Mouse (Mus musculus): Measurements from ENCODE around the gene Asxl2. TPM values are rescaled to one million over a fixed set of nuclear protein-coding genes. Genes with fewer than 3 reads are reported as not detected.

Asxl2 gene
- total and polyA plus RNA-seq, 2 experiments from 2014 or later: 9.6 to 16.1 TPM

DNA sequence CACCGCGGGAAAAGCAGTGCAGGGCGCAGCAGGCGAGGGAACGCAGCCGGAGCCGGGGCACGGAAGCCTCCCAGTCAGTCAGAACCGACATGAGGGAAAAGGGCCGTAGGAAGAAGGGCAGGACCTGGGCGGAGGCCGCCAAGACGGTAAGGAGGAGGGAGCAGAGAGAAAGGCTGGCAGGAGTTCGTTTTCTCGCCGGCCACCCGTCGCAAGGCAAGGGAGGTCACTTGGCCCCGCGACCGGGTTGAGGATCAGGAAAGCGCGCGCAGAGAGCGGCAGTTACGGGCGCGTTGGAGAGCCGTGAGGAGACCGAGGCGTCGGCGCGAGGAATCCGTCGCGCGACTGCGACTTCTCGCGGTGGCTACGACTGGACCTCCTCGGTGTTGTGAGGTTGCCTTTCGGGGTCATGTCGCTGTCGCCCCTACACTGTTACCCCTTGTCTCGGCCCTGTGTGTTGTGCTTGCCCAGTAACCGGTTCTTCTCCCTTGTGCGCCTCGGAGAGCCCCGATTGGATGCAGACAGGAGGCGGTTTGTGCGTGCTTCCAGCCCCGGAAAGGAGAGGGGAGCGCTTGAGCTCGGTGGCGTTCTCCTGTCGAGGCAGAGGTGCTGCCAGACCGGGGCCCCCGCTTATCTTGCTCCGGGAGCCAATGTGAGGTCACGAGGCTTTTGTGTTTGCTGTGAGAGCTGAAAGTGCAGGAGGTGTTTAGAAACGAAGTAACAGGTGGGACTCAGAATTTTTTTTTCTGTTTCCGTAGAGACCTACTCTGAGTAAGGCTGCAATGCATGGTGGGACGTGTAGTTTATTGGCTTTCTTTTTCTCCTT lies 621 bp downstream of the Asxl2 start:
- DNase-seq (ENCODE audit: low spot score) (peak; percentile 81), ATAC-seq (peak; percentile 54)
- Histone ChIP-seq H3K9ac (replicated peaks; ENCODE audit: low read length) (peak overlapping the region; percentile 99), H3K4me3 (ENCODE audit: low read length) (peak overlapping the region; percentile 94), H3K9me3 (ENCODE audit: low read length) (no peaks in the 10 kb centered on the region), H3K36me3 (ENCODE audit: insufficient read depth, low read length) (no peaks in the 10 kb centered on the region), H3K4me2 (ENCODE audit: low read depth, low read length) (peak overlapping the region; percentile 71), H3K4me1 (ENCODE audit: insufficient read depth, low read length) (no peaks in the 10 kb centered on the region), H3K27me3 (ENCODE audit: insufficient read depth, low read length) (no peaks in the 10 kb centered on the region), H3K27ac (peak overlapping the region; percentile 99)
- WGBS: under 1% methylated on average over 65 of the region's 65 CpGs
- no peak for TF ChIP-seq CTCF (IDR thresholded peaks at IDR 0.05; ENCODE audit: low read depth)

DNA sequence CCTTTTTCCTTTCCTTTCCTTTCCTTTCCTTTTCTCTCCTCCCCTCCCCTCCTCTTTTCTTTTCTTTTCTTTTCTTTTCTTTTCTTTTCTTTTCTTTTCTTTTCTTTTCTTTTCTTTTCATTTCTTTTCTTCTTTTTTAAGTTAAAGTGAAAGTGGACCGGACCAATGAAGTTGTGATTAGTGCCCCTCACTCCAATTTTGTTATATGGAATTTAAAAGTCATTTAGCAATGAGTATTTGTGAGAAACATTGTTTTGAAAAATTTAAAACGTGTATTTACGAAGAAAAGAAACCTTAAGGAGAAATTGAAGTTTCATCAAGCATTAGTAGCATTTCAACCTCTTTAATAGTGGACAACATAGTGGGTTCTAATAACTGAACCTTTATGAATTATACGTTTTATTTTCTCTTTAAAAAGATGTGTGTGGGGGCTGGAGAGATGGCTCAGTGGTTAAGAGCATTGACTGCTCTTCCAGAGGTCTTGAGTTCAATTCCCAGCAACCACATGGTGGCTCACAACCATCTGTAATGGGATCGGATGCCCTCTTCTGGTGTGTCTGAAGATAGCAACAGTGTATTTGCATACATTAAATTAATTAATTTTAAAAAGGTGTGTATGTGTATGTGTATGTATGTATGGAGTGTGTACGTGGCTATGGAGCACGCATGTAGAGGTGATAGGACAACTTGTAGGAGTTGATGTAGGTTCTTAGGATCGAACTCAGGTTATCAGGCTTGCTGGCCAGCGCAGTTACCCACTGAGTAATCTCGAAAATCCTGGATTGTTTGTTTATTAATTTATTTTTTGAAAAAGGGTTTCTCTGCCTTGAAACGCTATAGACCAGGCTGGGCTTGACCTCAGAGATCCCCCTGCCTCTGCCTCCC lies 1.5 kb downstream of the Asxl2 start:
- WGBS: 71% methylated on average over 11 of the region's 11 CpGs
- no peak for ATAC-seq
- 0 out of 2 replicates have a peak, but pooled peaks have one; percentile 4 for TF ChIP-seq CTCF (IDR thresholded peaks at IDR 0.05; ENCODE audit: low read depth)
- H3K4me2 ChIP-seq (ENCODE audit: low read depth, low read length): peak overlapping the region; percentile 71
- no peaks in the 10 kb centered on the region for H3K9me3 ChIP-seq (ENCODE audit: low read length)
- no peaks in the 10 kb centered on the region for H3K27me3 ChIP-seq (ENCODE audit: insufficient read depth, low read length)
- peak overlapping the region; percentile 99 for H3K27ac ChIP-seq
- H3K36me3 ChIP-seq (ENCODE audit: insufficient read depth, low read length): no peaks in the 10 kb centered on the region
- no peaks in the 10 kb centered on the region for H3K4me1 ChIP-seq (ENCODE audit: insufficient read depth, low read length)
- H3K4me3 ChIP-seq (ENCODE audit: low read length): peak overlapping the region; percentile 94
- no peak overlapping the region; the same call in 1 of the 2 replicates for H3K9ac ChIP-seq (replicated peaks; ENCODE audit: low read length)
- no peak for DNase-seq (ENCODE audit: low spot score)

DNA sequence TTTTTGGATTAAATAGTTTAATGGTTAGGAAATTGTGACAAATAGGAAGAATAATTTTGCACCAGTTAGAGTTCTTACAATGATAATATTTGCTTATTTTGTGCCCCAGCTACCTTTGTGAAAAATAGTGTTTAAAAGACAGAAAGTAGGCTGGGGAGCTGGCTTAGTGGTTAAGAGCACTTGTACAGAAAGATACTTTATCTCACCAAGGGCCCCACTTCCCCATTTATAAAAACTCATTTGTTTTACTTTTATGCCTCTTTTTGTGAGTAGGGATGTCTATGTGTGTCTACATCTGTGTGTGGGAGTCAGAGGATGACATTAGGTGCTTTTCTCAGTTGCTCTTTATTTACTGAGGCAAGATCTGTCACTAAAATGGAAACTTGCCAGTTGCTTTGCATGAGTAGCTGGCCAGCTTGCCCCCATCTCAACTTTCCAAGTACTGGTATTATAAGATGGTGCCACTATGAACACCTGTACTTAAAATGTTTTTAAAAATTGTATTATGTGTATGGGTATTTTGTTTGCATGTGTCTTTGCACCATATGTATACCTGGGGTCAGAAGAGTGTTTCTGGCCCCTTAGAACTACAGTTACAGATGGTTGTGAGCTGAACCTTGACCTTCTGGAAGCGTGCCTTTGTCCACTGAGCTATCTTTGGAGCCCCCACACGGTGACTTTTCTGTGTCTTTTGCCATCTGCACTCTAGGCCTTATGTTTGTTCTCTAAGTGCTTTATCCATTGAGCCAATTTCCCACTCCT lies 3.2 kb downstream of the Asxl2 start:
- Histone ChIP-seq H3K9me3 (ENCODE audit: low read length) (no peaks in the 10 kb centered on the region), H3K27me3 (ENCODE audit: insufficient read depth, low read length) (no peaks in the 10 kb centered on the region), H3K4me2 (ENCODE audit: low read depth, low read length) (no peak overlapping the region), H3K36me3 (ENCODE audit: insufficient read depth, low read length) (no peaks in the 10 kb centered on the region), H3K4me3 (ENCODE audit: low read length) (no peak overlapping the region), H3K27ac (no peak overlapping the region), H3K4me1 (ENCODE audit: insufficient read depth, low read length) (no peaks in the 10 kb centered on the region), H3K9ac (replicated peaks; ENCODE audit: low read length) (no peak overlapping the region)
- 69% methylated on average over 2 of the region's 2 CpGs for WGBS
- ATAC-seq: no peak
- no peak for TF ChIP-seq CTCF (IDR thresholded peaks at IDR 0.05; ENCODE audit: low read depth)
- DNase-seq (ENCODE audit: low spot score): no peak

DNA sequence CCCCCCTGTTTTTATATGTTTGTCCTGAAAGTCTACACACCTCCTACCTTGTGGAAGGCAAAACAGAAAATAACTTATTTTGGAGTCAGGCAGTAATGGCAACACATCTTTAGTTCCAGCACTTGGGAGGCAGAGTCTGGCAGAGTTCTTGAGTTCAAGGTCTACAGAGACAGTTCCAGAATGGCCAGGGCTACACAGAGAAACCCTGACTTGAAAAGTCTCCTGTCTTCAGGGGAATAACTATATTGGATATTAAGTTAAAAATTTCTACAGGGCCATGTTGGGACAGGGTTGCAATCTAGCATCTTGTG lies 3.7 kb downstream of the Asxl2 start:
- no peak for DNase-seq (ENCODE audit: low spot score)
- Histone ChIP-seq H3K9ac (replicated peaks; ENCODE audit: low read length) (no peak overlapping the region), H3K4me2 (ENCODE audit: low read depth, low read length) (no peak overlapping the region), H3K36me3 (ENCODE audit: insufficient read depth, low read length) (no peaks in the 10 kb centered on the region), H3K4me3 (ENCODE audit: low read length) (no peak overlapping the region), H3K27me3 (ENCODE audit: insufficient read depth, low read length) (no peaks in the 10 kb centered on the region), H3K4me1 (ENCODE audit: insufficient read depth, low read length) (no peaks in the 10 kb centered on the region), H3K27ac (no peak overlapping the region), H3K9me3 (ENCODE audit: low read length) (no peaks in the 10 kb centered on the region)
- ATAC-seq: no peak
- TF ChIP-seq CTCF (IDR thresholded peaks at IDR 0.05; ENCODE audit: low read depth): no peak

DNA sequence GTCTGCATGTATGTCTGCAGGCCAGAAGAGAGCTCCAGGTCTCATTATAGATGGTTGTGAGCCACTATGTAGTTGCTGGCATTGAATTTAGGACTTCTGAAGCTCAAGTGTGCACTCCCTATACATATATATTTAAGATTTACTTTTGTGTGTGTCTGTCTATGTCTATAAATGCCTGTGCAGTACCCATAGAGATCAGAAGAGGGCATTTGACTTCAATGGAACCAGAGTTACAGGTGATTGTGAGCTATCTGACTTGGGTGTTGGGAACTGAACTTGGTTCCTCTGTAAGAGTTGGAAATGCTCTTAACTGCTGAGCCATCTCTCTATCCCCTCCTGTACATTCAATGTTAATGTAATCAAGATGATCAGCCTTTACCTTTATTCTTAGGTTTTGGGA lies 4.3 kb downstream of the Asxl2 start:
- no peak for TF ChIP-seq CTCF (IDR thresholded peaks at IDR 0.05; ENCODE audit: low read depth)
- no peaks in the 10 kb centered on the region for H3K27me3 ChIP-seq (ENCODE audit: insufficient read depth, low read length)
- H3K27ac ChIP-seq: no peak overlapping the region
- no peak for ATAC-seq
- H3K4me1 ChIP-seq (ENCODE audit: insufficient read depth, low read length): no peaks in the 10 kb centered on the region
- no peaks in the 10 kb centered on the region for H3K36me3 ChIP-seq (ENCODE audit: insufficient read depth, low read length)
- H3K4me3 ChIP-seq (ENCODE audit: low read length): no peak overlapping the region
- no peak overlapping the region for H3K4me2 ChIP-seq (ENCODE audit: low read depth, low read length)
- no peak overlapping the region for H3K9ac ChIP-seq (replicated peaks; ENCODE audit: low read length)
- no peak for DNase-seq (ENCODE audit: low spot score)
- no peaks in the 10 kb centered on the region for H3K9me3 ChIP-seq (ENCODE audit: low read length)

DNA sequence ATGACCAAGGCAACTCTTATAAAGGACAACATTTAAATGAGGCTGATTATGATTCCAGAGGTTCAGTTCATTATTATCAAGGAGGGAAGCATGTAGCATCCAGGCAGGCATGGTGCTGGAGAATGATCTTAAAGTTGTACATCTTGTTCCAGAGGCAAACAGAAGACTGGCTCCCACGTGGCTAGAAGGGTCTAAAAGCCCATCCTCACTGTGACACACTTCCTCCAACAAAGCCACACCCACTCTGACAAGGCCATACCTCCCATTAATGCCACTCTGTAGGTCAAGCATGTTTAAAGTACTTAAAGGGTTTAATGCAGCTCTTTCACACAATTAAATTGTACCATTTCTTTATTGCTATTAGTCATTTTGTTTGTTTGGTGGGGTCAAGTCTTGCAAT lies 7.1 kb downstream of the Asxl2 start:
- no peak for TF ChIP-seq CTCF (IDR thresholded peaks at IDR 0.05; ENCODE audit: low read depth)
- H3K36me3 ChIP-seq (ENCODE audit: insufficient read depth, low read length): no peaks in the 10 kb centered on the region
- no peaks in the 10 kb centered on the region for H3K4me1 ChIP-seq (ENCODE audit: insufficient read depth, low read length)
- H3K9me3 ChIP-seq (ENCODE audit: low read length): no peaks in the 10 kb centered on the region
- H3K9ac ChIP-seq (replicated peaks; ENCODE audit: low read length): no peak overlapping the region
- DNase-seq (ENCODE audit: low spot score): no peak
- H3K27me3 ChIP-seq (ENCODE audit: insufficient read depth, low read length): no peaks in the 10 kb centered on the region
- H3K4me2 ChIP-seq (ENCODE audit: low read depth, low read length): no peak overlapping the region
- no peak for ATAC-seq
- H3K4me3 ChIP-seq (ENCODE audit: low read length): no peak overlapping the region
- 85% methylated on average over 1 of the region's 1 CpGs for WGBS
- no peak overlapping the region for H3K27ac ChIP-seq
